Mouse (Mus musculus): Measurements from ENCODE around the gene Cbln3.

DNA sequence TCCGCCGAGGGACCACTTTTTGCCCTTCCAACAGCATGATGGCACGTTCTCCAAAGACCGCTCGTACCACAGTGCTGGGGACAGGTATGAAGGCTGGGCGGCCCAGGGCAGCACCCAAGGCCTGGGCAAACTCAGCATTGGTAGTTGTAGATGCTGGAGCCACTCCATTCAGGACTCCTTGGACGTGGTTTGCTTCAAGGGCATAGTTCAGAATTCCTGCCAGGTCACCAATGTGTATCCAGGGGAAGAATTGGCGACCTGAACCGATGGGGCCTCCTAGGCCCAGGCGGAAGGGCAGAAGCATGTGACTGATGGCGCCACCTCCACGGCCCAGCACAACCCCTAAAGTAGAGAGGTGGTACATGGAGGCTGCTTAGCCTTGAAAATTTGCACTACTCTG is 13.5 kb upstream of the Cbln3 start:
- TF ChIP-seq POLR2A (IDR thresholded peaks at IDR 0.05; ENCODE audit: control insufficient read depth, extremely low read depth, insufficient read depth, low read length, poor library complexity) (no peak), CTCF (IDR thresholded peaks at IDR 0.05; ENCODE audit: borderline replicate concordance, control insufficient read depth, extremely low read depth, insufficient read depth, low read length, poor library complexity) (no peak)
